Mouse (Mus musculus) embryonic fibroblast, embryonic 13.5 days (primary cell): ENCODE results near the gene Wnt3a.

Source experiments
- CTCF ChIP-seq: IDR thresholded peaks from 2 replicates; pipeline ENCODE4 v1.5.1; 2011; ENCODE audit warnings: mild to moderate bottlenecking, control low read depth, low read length, moderate library complexity, borderline replicate concordance; ENCODE audit not compliant: insufficient read depth
- POLR2A ChIP-seq: IDR thresholded peaks from 2 replicates; pipeline ENCODE4 v1.6.1; 2011; ENCODE audit warnings: low read depth, mild to moderate bottlenecking, control low read depth, low read length, moderate library complexity

GRCm38 (mm10) chr11:59226251-59226650, 64.3 kb downstream of the Wnt3a start:
- TF ChIP-seq CTCF, result no peak
- peak; percentile 30; the same call in 1 of the 2 replicates for TF ChIP-seq POLR2A
